Mouse (Mus musculus): ENCODE measurements around the gene Inpp5f.
"Not testable (repeated sequence)": the region's sequence is repeated elsewhere in the genome, so short reads cannot be mapped to it uniquely, and the experiment has no call there.

Gene Inpp5f

GRCm38 (mm10) chr7:128664861-128665377 is 53.8 kb downstream of the Inpp5f start:
- DNase-seq (ENCODE audit: low read depth, low spot score) = no peak

DNA sequence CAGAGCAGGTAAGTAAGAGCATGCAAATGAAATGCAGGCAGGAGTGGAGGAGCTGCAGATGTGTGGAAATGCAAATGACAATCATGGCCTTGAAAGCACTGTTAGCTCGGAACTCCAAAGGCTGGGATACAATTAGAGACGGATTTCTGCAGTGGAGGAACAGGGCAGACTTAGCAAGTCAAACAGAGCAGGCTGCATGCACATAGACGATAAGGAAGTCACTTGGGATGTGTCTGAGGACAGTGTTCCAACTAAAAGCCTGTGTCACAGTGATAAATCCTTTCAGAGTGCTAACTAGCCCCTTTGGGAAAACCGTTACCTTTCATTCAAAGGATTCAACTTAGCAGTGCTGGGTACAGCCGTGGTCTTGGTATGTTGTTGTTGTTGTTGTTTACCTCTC is 56.7 kb downstream of the Inpp5f start:
- no peak for DNase-seq (ENCODE audit: low read depth, low spot score)

- DNase-seq (ENCODE audit: low read depth, low spot score) = no peak
Observed at GRCm38 (mm10) chr7:128668831-128669230, 57.7 kb downstream of the Inpp5f start.

DNA sequence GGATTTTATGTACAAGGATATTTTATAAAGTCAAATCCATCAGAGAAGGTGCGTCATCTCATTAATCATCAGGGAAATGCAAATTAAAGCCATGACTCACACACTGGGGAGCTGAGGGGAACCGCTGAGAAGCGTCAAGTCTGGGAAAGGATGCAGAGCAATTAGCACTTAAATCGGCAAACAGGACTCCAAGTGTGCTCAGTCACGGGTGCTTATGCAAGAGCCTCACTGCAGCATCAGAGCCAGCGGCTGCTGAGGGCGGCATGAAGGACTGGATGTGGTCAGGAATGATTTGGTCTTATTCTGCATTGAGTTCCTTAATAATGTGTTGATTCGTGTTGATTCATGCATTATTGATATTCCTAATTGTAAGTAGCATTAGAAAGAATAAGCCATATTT is 60.8 kb downstream of the Inpp5f start:
- DNase-seq (ENCODE audit: low read depth, low spot score) = no peak

- DNase-seq (ENCODE audit: low read depth, low spot score) = peak; percentile 49
Observed at GRCm38 (mm10) chr7:128672408-128673010, 61.4 kb downstream of the Inpp5f start.

GRCm38 (mm10) chr7:128678546-128678945 is 67.4 kb downstream of the Inpp5f start:
- no peak for DNase-seq (ENCODE audit: low read depth, low spot score)

- DNase-seq (ENCODE audit: low read depth, low spot score) = peak; percentile 40
Observed at GRCm38 (mm10) chr7:128687821-128688564, 76.9 kb downstream of the Inpp5f start.

DNA sequence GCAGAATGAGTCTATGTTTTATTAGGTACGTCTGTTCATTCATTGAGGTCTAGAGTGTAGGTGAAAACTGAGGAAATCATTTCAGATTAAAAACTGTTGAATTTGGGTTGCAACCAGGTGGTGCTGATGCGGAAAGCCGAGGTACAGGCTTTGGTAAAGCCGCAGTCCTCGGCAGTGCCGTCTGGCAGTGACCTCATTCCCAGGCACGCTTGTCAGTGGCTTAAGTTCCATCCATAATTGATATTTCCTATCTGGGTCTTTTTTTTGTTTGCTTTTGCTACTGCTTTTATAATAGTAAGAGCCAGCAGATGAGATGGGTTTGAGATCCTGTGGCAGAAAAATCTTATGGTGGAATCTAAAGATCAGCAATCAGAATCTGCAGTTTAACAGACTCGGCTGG is 78.2 kb downstream of the Inpp5f start:
- DNase-seq (ENCODE audit: low read depth, low spot score) = no peak

DNA sequence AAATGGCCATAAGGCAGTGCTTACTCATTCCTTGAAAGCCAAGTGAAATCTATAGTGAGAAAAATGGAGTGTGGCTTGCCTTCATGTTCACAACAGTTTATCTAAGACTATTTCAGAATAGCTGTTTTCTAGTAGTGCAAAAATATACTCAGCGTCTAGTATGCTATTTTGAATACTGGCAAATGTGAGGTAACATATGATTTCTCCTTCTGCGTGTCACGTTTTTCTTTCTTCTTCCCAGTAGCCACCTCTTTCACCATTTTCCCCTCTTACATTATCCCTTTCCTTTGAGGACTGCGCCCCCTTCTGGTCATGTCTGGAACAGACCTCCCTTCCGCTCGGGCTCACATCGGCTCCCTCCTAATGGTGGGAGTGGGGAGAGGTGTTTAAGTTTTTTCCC is 78.9 kb downstream of the Inpp5f start:
- DNase-seq (ENCODE audit: low read depth, low spot score) = peak; percentile 63

DNA sequence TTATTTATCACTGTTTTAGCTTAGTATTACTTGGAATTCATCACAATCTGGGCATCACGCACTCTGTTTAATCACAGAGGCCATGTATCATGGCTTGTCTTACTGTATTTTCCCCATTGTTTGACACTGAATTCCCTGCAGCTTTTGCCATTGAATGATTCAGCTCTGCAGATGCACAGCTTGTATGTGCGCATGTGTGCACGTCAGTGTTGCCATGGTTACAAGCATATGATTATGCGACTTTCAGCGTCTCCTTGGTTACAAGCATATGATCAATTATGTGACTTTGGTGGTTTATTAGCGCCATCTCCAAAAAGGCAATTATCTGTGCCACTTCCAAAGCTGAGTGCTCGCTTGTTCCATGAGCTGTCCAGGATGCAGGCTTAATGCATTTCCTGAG is 79.7 kb downstream of the Inpp5f start:
- DNase-seq (ENCODE audit: low read depth, low spot score) = no peak

- DNase-seq (ENCODE audit: low read depth, low spot score) = no peak
Observed at GRCm38 (mm10) chr7:128692163-128692562, 81.0 kb downstream of the Inpp5f start.

DNA sequence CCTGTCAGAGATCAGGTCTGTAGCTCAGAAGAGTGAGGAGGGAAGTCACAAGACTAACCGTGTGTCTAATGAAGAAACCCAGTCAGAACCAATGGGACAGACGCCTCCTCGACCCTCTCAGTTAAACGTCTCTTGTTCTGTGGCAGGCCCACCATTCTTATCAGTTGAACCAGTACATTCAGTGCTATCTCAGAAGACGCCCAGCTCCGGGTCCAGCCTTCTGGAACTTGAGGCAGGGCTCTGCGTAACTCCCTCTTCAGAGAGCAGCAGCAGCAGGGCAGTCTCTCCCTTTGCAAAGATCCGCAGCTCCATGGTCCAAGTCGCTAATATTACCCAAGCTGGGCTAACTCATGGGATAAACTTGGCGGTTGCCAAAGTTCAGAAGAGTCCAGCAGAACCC is 83.7 kb downstream of the Inpp5f start:
- no peak for DNase-seq (ENCODE audit: low read depth, low spot score)

GRCm38 (mm10) chr7:128699959-128700358 is 88.8 kb downstream of the Inpp5f start:
- DNase-seq (ENCODE audit: low read depth, low spot score) = not testable (repeated sequence)

DNA sequence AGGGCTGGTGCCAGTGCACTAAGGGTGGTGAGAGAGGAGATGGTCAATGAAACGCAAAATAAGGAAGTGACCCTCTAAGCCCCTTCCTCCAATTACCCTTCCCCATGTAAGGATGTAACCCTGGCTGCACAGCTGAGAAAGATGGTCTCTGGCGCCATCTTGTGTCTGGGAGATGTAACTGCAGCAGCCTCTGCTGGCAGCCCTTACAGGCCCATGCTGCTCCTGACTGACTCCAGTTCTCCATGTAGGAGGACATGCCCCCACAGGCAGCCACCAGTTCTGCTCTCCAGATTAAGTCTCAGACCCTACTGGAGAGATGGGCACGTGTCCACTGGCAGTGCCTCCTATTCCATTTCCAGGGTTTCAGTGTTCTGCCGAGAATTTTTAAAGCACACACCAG is 94.6 kb downstream of the Inpp5f start:
- DNase-seq (ENCODE audit: low read depth, low spot score) = peak; percentile 46

GRCm38 (mm10) chr7:128717991-128718390 is 106.9 kb downstream of the Inpp5f start:
- no peak for DNase-seq (ENCODE audit: low read depth, low spot score)

- no peak for DNase-seq (ENCODE audit: low read depth, low spot score)
Observed at GRCm38 (mm10) chr7:128724761-128725160, 113.6 kb downstream of the Inpp5f start.

DNA sequence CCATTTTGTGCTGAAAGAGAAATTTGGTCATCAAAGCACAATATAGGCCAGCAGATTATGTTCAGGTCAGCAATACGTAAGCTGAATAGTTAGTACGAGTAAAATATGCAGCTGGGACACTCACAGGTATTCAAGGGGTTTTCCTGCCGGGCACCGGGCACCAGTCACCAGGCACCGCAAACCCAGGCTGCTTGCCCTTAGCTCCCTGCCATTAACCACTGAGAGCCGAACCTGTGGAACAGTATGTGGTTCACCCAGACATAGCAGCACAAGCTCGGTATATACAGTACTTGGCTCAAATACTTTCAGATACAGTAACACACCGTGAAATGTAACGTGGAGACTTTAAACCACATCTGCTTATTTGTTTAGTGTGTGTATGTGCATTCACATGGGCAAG is 114.1 kb downstream of the Inpp5f start:
- no peak for DNase-seq (ENCODE audit: low read depth, low spot score)

DNA sequence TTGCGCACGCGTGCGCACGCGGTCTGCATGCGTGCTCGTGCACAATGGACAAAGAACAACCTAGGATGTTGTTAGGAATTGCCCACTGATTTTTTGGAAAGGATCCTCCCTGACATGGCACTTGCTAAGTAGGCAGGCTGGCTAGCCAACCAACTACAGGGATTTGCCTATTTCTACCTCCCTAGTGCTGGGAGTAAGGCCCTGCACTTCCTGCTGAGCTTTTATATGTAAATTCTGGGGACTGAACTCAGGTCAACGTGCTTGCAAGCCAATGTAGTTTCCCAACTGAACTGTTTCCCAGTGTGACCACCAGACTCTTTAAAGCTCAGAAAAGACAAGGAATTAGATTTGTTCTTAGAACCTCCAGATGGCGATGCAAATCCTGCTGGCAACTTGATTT is 115.9 kb downstream of the Inpp5f start:
- DNase-seq (ENCODE audit: low read depth, low spot score) = no peak

DNA sequence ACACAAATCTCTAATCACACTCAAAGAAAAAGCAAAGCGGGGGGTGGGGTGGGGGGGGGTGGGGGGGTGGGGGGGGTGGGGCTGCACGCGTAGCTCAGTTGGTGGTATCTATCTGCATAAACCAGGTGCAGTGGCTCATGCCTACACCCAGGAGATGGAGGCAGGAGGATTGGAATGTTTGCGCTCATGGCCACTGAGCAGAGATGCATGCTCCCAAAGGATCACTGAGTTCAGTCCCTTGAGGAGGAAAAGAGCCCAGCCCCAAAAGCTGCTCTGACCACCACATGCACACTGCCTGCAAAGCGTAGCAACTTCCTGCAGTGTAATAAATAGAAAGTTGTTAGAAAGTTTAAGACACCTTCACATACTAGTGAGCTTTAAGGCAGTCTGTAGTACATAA is 116.6 kb downstream of the Inpp5f start:
- DNase-seq (ENCODE audit: low read depth, low spot score) = no peak

- DNase-seq (ENCODE audit: low read depth, low spot score) = no peak
Observed at GRCm38 (mm10) chr7:128728738-128729137, 117.6 kb downstream of the Inpp5f start.

DNA sequence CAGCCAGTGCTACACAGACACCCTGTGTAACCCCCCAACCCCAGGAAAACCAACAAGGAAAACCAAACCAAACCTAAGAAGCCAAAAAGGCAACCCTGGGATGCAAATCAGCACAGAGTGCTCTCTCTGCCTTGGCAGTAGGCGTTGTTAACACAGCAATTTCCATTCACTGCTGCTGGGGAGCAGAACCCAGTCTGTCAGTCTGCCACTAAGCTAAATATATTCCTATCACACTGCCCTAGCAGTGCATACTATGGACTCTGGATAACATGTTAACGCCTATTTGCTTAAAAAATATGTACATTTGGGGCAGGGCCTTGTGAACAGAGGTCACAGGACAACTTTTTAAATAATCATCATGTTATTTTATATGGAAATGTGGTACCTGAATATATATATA is 120.5 kb downstream of the Inpp5f start:
- no peak for DNase-seq (ENCODE audit: low read depth, low spot score)

DNA sequence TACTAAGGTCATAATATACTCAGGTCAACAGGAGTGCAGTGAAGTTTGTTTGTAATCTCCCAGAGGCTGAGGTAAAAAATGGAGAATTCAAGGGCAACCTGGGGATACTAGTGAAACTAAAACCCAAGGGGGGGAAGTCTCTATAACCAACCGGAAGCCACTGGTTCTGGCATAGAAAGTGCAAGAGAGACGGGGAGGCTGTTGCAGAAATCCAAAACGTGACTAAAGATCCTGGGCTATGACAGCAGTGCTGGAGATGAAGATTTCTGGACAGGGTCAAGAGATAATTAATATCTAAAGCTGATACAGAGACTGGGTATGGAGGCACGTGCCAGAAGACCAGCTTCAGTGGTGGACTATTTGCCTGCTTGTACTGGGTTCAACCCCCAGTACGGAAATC is 126.9 kb downstream of the Inpp5f start:
- no peak for DNase-seq (ENCODE audit: low read depth, low spot score)

DNA sequence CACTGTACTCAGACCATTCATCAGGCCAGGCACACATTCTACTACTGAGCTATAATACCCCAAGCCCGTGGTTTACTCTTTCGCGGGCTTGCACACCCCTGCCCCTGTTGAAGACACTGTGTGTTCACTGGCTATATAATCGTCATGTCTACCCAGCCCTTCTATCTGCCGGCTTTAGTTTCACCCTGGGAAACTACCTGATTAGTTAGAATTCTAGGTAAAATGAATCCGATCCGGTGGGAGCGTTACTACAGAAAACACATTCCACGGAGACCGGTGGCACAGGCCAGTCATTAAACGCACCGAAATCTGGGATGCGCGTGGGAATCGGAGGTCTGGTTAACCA is 128.0 kb downstream of the Inpp5f start:
- DNase-seq (ENCODE audit: low read depth, low spot score) = no peak
